Mouse (Mus musculus): ENCODE measurements around the gene Mip. TPM values are rescaled to one million over a fixed set of nuclear protein-coding genes. Genes with fewer than 3 reads are reported as not detected.
A peak's percentile ranks its signal among the peaks of the same experiment; 100 is the strongest.

The Mip gene
- polyA plus RNA-seq, 1 experiment from 2014 or later = not detected

DNA sequence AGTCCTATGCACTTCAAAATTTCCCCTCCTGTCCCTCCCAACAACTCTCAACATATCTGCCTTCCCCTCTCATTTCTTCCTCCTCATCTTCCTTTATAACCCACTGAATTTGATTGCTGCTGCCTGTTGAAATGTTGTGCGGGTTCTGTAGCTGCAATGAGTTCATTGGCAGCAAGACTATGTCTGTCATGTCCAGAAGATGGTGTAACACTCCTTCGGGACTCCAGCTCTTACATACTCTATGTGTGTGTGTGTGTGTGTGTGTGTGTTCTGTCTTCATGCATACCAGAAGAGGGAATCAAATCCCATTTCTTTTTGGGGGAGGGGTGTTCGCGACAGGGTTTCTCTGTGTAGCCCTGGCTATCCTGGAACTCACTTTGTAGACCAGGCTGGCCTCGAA, 10.7 kb upstream of the Mip start:
- Histone ChIP-seq H3K9ac (replicated peaks) (no peak overlapping the region), H3K4me3 (ENCODE audit: low read depth, low read length) (no peak overlapping the region), H3K4me1 (ENCODE audit: insufficient read depth) (peaks cover 28% of the 10 kb centered on the region), H3K27ac (ENCODE audit: low read depth) (no peak overlapping the region), H3K36me3 (replicated peaks; ENCODE audit: insufficient read depth, low read length) (peaks cover 4% of the 10 kb centered on the region; the same call in 1 of the 2 replicates), H3K9me3 (ENCODE audit: low read length) (no peaks in the 10 kb centered on the region), H3K4me2 (ENCODE audit: low read depth, low read length) (no peak overlapping the region), H3K27me3 (ENCODE audit: insufficient read depth, low read length) (no peaks in the 10 kb centered on the region)
- WGBS (ENCODE audit: insufficient replicate concordance) = 80% methylated on average over 5 of the region's 5 CpGs
- no peak for DNase-seq
- TF ChIP-seq EP300 (IDR thresholded peaks at IDR 0.05; ENCODE audit: low read depth) (no peak), CTCF (IDR thresholded peaks at IDR 0.05; ENCODE audit: low read depth) (0 out of 2 replicates have a peak, but pooled peaks have one; percentile 10)
- ATAC-seq = no peak

DNA sequence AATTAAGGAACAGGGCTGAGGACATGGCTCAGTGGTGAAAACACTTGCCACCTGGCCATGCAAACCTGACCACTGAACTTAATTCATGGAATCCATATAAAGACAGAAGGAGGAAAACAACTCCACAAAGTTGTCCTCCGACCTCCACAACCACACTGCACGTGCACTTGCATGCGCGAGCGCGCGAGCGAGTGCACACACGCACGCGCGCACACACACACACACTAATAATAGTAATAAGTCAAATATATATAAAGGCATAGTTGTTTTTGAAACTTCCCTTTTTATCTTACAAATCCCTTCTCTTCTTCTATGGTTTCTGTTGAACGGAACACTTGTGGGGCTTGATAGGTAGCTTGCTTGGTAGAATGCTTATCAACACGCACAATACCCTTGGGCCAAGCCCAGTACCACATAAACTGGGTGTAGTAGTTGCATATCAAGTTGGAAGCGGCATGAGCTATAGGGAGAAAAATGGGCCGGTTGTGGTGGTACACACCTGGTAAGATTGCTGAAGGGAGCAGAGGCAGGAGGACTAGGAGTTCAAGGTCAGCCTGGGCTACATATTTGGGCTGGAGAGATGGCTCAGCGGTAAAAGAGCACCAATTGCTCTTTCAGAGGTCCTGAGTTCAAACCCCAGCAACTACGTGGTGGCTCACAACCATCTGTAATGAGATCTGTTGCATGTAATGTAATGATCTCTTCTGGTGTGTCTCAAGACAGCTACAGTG, 7.1 kb upstream of the Mip start:
- H3K9ac ChIP-seq (replicated peaks) = no peak overlapping the region
- ATAC-seq (peak; percentile 76), DNase-seq (no peak)
- H3K9me3 ChIP-seq (ENCODE audit: low read length) = no peaks in the 10 kb centered on the region
- H3K27ac ChIP-seq (ENCODE audit: low read depth) = peak overlapping the region; percentile 57
- WGBS (ENCODE audit: insufficient replicate concordance) = 65% methylated on average over 18 of the region's 18 CpGs
- no peak for TF ChIP-seq CTCF (IDR thresholded peaks at IDR 0.05; ENCODE audit: low read depth)
- peak; percentile 92 for TF ChIP-seq EP300 (IDR thresholded peaks at IDR 0.05; ENCODE audit: low read depth)
- H3K4me1 ChIP-seq (ENCODE audit: insufficient read depth) = peaks cover 6% of the 10 kb centered on the region
- H3K27me3 ChIP-seq (ENCODE audit: insufficient read depth, low read length) = no peaks in the 10 kb centered on the region
- no peak overlapping the region for H3K4me3 ChIP-seq (ENCODE audit: low read depth, low read length)
- no peak overlapping the region for H3K4me2 ChIP-seq (ENCODE audit: low read depth, low read length)
- H3K36me3 ChIP-seq (replicated peaks; ENCODE audit: insufficient read depth, low read length) = no peaks in the 10 kb centered on the region

DNA sequence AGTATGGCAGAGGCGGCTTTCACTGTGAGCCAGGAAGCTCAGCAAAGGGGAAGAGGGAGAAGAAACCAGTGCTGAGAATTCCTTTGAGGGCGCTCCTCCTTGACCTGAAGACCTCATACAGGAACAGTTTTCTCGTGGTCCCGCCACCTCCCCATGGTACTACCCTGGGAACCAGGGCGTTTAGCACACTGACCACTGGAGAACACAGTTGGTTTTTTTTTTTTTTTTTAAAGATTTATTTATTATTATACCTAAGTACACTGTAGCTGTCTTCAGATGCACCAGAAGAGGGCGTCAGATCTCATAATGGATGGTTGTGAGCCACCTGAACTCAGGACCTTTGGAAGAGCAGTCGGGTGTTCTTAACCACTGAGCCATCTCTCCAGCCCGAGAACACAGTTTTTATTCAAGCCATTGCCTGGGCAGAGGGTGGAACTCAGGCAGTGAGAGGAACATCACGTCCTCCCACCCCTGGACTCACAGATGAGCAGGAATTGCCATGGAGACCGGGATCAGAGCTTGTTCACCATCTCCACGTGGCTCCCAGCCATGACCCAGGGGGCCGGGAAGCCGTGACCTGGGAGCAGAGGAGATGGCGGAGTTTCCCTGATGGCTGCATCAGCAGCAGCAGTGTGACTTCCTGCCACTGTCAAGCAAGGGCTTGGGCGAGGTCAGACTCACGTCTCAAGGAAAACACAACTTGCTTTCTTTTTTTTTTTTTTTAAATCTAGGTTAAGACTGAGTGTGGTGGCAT, 3.9 kb upstream of the Mip start:
- Histone ChIP-seq H3K4me2 (ENCODE audit: low read depth, low read length) (no peak overlapping the region), H3K27me3 (ENCODE audit: insufficient read depth, low read length) (no peaks in the 10 kb centered on the region), H3K9ac (replicated peaks) (no peak overlapping the region), H3K27ac (ENCODE audit: low read depth) (no peak overlapping the region), H3K4me3 (ENCODE audit: low read depth, low read length) (no peak overlapping the region), H3K9me3 (ENCODE audit: low read length) (no peaks in the 10 kb centered on the region), H3K4me1 (ENCODE audit: insufficient read depth) (peaks cover 6% of the 10 kb centered on the region), H3K36me3 (replicated peaks; ENCODE audit: insufficient read depth, low read length) (no peaks in the 10 kb centered on the region)
- DNase-seq (no peak), ATAC-seq (no peak)
- TF ChIP-seq CTCF (IDR thresholded peaks at IDR 0.05; ENCODE audit: low read depth) (no peak), EP300 (IDR thresholded peaks at IDR 0.05; ENCODE audit: low read depth) (no peak)
- 55% methylated on average over 16 of the region's 16 CpGs for whole genome bisulfite sequencing (ENCODE audit: insufficient replicate concordance)

DNA sequence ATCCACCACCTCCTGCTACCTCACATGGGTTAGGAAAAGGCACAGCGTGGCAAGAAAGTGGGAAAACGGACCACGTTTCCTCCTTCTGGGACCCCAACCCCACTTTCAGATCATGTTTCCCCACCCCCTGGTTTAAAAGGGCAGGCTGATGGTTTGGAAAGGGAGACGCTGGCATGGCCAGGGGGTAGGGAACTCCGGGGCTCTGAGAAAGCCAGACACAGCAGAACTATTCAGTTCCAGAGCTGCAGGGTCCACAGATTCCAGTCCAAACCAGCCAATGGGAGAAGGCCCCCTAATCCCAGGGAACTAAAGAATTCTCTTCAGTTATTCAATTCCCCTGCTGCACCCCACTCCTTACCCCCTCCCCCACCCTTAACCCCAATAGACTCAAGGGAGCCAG, 574 bp upstream of the Mip start:
- 63% methylated on average over 5 of the region's 5 CpGs for WGBS (ENCODE audit: insufficient replicate concordance)
- TF ChIP-seq CTCF (IDR thresholded peaks at IDR 0.05; ENCODE audit: low read depth) = no peak
- H3K4me2 ChIP-seq (ENCODE audit: low read depth, low read length) = no peak overlapping the region
- H3K36me3 ChIP-seq (replicated peaks; ENCODE audit: insufficient read depth, low read length) = no peaks in the 10 kb centered on the region
- ATAC-seq (no peak), DNase-seq (no peak)
- peaks cover 2% of the 10 kb centered on the region; the same call in 1 of the 2 replicates for H3K4me1 ChIP-seq (ENCODE audit: insufficient read depth)
- no peak overlapping the region for H3K27ac ChIP-seq (ENCODE audit: low read depth)
- H3K9me3 ChIP-seq (ENCODE audit: low read length) = no peaks in the 10 kb centered on the region
- H3K4me3 ChIP-seq (ENCODE audit: low read depth, low read length) = no peak overlapping the region
- no peaks in the 10 kb centered on the region for H3K27me3 ChIP-seq (ENCODE audit: insufficient read depth, low read length)
- no peak overlapping the region for H3K9ac ChIP-seq (replicated peaks)

DNA sequence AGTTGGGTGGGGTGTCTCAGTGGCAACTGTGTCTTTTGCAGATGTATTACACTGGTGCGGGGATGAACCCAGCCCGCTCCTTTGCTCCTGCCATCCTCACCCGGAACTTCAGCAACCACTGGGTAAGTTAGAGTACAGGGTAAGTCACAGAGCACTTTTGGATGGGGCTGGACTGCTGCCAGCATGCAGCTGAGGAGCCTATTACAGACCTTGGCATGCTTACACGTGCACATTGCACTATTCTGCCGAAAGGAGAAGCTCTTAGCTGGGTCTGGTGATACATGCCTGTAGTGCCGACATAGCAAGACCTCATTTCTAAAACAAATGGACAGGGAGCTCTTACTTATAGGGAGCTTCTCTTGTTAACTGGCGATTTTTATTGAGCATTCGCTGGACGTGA, 2.0 kb downstream of the Mip start:
- no peak overlapping the region for H3K27ac ChIP-seq (ENCODE audit: low read depth)
- ATAC-seq (no peak), DNase-seq (no peak)
- no peaks in the 10 kb centered on the region for H3K27me3 ChIP-seq (ENCODE audit: insufficient read depth, low read length)
- H3K36me3 ChIP-seq (replicated peaks; ENCODE audit: insufficient read depth, low read length) = no peaks in the 10 kb centered on the region
- peaks cover 12% of the 10 kb centered on the region for H3K4me1 ChIP-seq (ENCODE audit: insufficient read depth)
- 72% methylated on average over 9 of the region's 9 CpGs for WGBS (ENCODE audit: insufficient replicate concordance)
- no peak overlapping the region for H3K4me2 ChIP-seq (ENCODE audit: low read depth, low read length)
- H3K9me3 ChIP-seq (ENCODE audit: low read length) = no peaks in the 10 kb centered on the region
- TF ChIP-seq EP300 (IDR thresholded peaks at IDR 0.05; ENCODE audit: low read depth) = no peak
- TF ChIP-seq CTCF (IDR thresholded peaks at IDR 0.05; ENCODE audit: low read depth) = no peak
- no peak overlapping the region for H3K4me3 ChIP-seq (ENCODE audit: low read depth, low read length)
- no peak overlapping the region for H3K9ac ChIP-seq (replicated peaks)

DNA sequence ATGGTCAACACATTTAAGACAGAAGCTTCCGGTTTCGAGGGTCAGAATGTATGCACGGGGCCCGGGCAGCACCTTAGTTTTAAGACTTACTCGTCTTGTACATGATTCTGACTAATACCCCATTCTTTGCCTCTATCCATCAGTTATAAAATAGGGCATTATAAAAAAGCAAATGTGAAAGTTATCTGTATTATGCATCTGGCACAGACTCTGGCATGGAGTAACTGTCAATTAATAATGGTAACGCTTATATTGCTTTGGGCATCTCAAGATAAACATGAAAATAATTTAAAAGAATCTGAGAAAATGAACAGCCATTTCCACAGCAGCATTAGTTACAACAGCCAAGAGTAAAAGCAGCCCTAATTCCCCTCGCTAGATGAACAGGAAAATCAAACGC, 2.4 kb downstream of the Mip start:
- Histone ChIP-seq H3K9me3 (ENCODE audit: low read length) (no peaks in the 10 kb centered on the region), H3K4me2 (ENCODE audit: low read depth, low read length) (no peak overlapping the region), H3K4me1 (ENCODE audit: insufficient read depth) (peaks cover 12% of the 10 kb centered on the region), H3K27ac (ENCODE audit: low read depth) (no peak overlapping the region), H3K27me3 (ENCODE audit: insufficient read depth, low read length) (no peaks in the 10 kb centered on the region), H3K4me3 (ENCODE audit: low read depth, low read length) (no peak overlapping the region), H3K9ac (replicated peaks) (no peak overlapping the region), H3K36me3 (replicated peaks; ENCODE audit: insufficient read depth, low read length) (no peaks in the 10 kb centered on the region)
- 83% methylated on average over 8 of the region's 8 CpGs for WGBS (ENCODE audit: insufficient replicate concordance)
- TF ChIP-seq EP300 (IDR thresholded peaks at IDR 0.05; ENCODE audit: low read depth) (peak; percentile 71), CTCF (IDR thresholded peaks at IDR 0.05; ENCODE audit: low read depth) (no peak)
- DNase-seq (no peak), ATAC-seq (no peak)
